Mouse (Mus musculus) CH12.LX (cell line): Measurements from ENCODE around the gene Slc9a8.

Source experiments
- CHD1 ChIP-seq: IDR thresholded peaks from 2 replicates; pipeline ENCODE4 v1.6.1; 2012; ENCODE audit warnings: low read depth, low read length, improper control_type of control experiment, inconsistent platforms
- CHD2 ChIP-seq: IDR thresholded peaks from 2 replicates; pipeline ENCODE4 v1.6.1; 2011; ENCODE audit warnings: low read length, improper control_type of control experiment
- CTCF ChIP-seq, 2 experiments: IDR thresholded peaks in 1 of 2; conservative IDR thresholded peaks in 1 of 2; 2 replicates each; pipeline ENCODE4 v1.5.1; 2011 to 2012; ENCODE audit warnings: low read depth in 2 of 2, low read length in 2 of 2, improper control_type of control experiment in 1 of 2, inconsistent platforms in 1 of 2, mild to moderate bottlenecking in 1 of 2, moderate library complexity in 1 of 2
- ELF1 ChIP-seq: IDR thresholded peaks from 2 replicates; pipeline ENCODE4 v1.6.1; 2014; ENCODE audit warnings: low read depth, mild to moderate bottlenecking, inconsistent platforms, low read length, improper control_type of control experiment
- EP300 ChIP-seq: IDR thresholded peaks from 2 replicates; pipeline ENCODE4 v1.6.1; 2011; ENCODE audit warnings: low read length, improper control_type of control experiment
- HCFC1 ChIP-seq: IDR thresholded peaks from 2 replicates; pipeline ENCODE4 v1.6.1; 2012; ENCODE audit warnings: low read depth, mild to moderate bottlenecking, inconsistent platforms, low read length, improper control_type of control experiment
- MAX ChIP-seq: IDR thresholded peaks from 2 replicates; pipeline ENCODE4 v1.6.1; 2011; ENCODE audit warnings: low read length, improper control_type of control experiment
- MXI1 ChIP-seq: IDR thresholded peaks from 2 replicates; pipeline ENCODE4 v1.6.1; 2011; ENCODE audit warnings: mild to moderate bottlenecking, low read depth, low read length, improper control_type of control experiment
- NELFE ChIP-seq: IDR thresholded peaks from 2 replicates; pipeline ENCODE4 v1.6.1; 2011; ENCODE audit warnings: low read depth, low read length, improper control_type of control experiment
- POLR2A ChIP-seq: IDR thresholded peaks from 2 replicates; pipeline ENCODE4 v1.6.1; 2011; ENCODE audit warnings: low read depth, mild to moderate bottlenecking, improper control_type of control experiment, low read length
- RAD21 ChIP-seq: IDR thresholded peaks from 2 replicates; pipeline ENCODE4 v1.6.1; 2011; ENCODE audit warnings: low read depth, mild to moderate bottlenecking, low read length, improper control_type of control experiment, moderate library complexity
- TBP ChIP-seq: conservative IDR thresholded peaks from 2 replicates; pipeline ENCODE4 v1.6.1; 2011; ENCODE audit warnings: low read depth, low read length, improper control_type of control experiment
- UBTF ChIP-seq: IDR thresholded peaks from 2 replicates; pipeline ENCODE4 v1.6.1; 2012; ENCODE audit warnings: low read depth, mild to moderate bottlenecking, inconsistent platforms, low read length, improper control_type of control experiment, moderate library complexity
- ZNF384 ChIP-seq: IDR thresholded peaks from 2 replicates; pipeline ENCODE4 v1.6.1; 2012; ENCODE audit warnings: low read depth, low read length, improper control_type of control experiment, inconsistent platforms

DNA sequence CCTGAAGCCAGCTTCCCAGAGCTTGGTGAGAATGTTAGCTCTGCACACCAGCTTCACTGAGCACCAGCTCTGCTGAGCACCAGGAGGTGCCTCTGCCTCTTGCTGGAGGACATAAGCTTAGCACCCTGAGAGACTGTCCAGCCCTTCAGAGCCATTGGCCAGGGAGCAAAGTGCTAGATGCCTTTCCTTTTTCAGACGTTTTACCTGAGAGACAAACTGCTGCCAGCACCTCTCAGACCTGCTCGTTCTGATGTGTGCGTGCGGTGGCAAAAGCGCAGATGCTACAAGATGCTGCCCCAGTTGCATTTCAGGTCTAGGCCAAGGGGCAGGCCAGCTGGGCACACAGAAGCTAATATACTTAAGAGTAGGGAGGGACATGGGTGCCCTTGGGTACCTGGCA, 54.1 kb downstream of the Slc9a8 start:
- TF ChIP-seq UBTF (no peak), CTCF (conservative IDR thresholded peaks at IDR 0.05 in 1 of 2, IDR thresholded peaks at IDR 0.05 in 1 of 2; ENCODE audit: low read depth in 2 of 2, low read length in 2 of 2) (no peak), MXI1 (no peak), CHD2 (no peak), ELF1 (no peak), CHD1 (no peak), HCFC1 (no peak), TBP (no peak), MAX (no peak), ZNF384 (no peak), POLR2A (no peak), RAD21 (no peak), EP300 (no peak), NELFE (no peak)
